Mouse (Mus musculus) brain, embryonic 14.5 days (tissue): ENCODE measurements at regions not wholly inside any gene's neighbourhood (a gene's known extent, or its start where the extent isn't known, plus 50 kb on each side); places are given as distances from the start of the nearest gene placed in this dataset.

Experiments used
- DNase-seq: peaks from one replicate; pipeline ENCODE4 v3.0.0-alpha.2; 2011; ENCODE audit warnings: low read depth
- CTCF ChIP-seq: fragments of 200-500 bp; IDR thresholded peaks from 2 replicates; pipeline ENCODE4 v1.5.1; 2012; ENCODE audit warnings: inconsistent platforms, mild to moderate bottlenecking, moderate library complexity, borderline replicate concordance; ENCODE audit not compliant: insufficient read depth, insufficient read length; ENCODE audit errors: extremely low read depth
- POLR2A ChIP-seq: fragments of 200-500 bp; IDR thresholded peaks from 2 replicates; pipeline ENCODE4 v1.6.1; 2012; ENCODE audit warnings: mild to moderate bottlenecking, inconsistent platforms, borderline replicate concordance; ENCODE audit not compliant: poor library complexity, insufficient read depth, insufficient read length, severe bottlenecking; ENCODE audit errors: extremely low read depth

DNA sequence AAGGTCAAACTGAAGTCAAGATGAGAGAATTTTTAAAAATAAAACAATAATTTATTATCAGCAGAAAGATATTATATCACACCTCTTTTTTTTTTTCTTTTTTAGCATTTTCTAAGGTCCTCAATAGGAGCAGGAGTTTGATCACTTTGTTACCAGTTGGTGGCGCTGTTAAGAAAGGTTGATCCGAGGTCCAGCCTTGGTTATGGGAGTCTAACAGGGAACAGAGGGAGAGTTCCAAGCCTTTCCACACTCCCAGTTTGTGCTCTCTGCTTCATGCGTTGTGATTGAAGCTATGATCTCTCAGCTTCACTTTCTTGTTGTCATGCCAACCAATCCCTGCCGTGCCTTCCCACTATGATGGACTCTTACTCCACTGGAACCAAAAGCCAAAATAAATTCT is 83.8 kb downstream of the Fam174a start:
- TF ChIP-seq CTCF (0 out of 2 replicates have a peak, but pooled peaks have one; percentile 10), POLR2A (no peak)
- DNase-seq, result peak; percentile 59

GRCm38 (mm10) chr1:95399764-95400163 is 86.3 kb downstream of the Fam174a start:
- no peak for TF ChIP-seq CTCF
- TF ChIP-seq POLR2A, result no peak
- no peak for DNase-seq

DNA sequence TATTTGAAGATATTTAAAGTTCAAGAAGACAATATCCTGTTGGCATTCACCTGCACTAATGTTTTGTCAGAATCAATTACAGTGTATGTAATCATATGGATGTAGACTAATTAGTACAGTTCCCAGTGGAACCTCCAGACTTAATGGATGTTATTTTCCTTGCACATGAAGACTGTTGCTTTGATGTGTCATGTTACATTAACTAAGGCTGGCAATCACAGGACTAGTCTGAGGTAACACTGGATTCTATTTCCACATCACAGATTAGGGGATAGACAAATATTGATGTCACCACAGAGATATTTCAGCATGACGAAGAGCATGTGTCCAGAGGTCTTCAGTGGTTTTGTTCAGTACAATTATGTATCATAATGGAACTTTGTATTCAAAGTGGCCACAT is 108.8 kb downstream of the Fam174a start:
- peak; percentile 31 for DNase-seq
- TF ChIP-seq POLR2A (no peak), CTCF (no peak)

- TF ChIP-seq CTCF, result no peak
- no peak for TF ChIP-seq POLR2A
- no peak for DNase-seq
Observed at GRCm38 (mm10) chr1:95425420-95425819, 112.0 kb downstream of the Fam174a start.

GRCm38 (mm10) chr1:95437155-95437554 is 123.7 kb downstream of the Fam174a start:
- no peak for DNase-seq
- TF ChIP-seq CTCF (no peak), POLR2A (no peak)

DNA sequence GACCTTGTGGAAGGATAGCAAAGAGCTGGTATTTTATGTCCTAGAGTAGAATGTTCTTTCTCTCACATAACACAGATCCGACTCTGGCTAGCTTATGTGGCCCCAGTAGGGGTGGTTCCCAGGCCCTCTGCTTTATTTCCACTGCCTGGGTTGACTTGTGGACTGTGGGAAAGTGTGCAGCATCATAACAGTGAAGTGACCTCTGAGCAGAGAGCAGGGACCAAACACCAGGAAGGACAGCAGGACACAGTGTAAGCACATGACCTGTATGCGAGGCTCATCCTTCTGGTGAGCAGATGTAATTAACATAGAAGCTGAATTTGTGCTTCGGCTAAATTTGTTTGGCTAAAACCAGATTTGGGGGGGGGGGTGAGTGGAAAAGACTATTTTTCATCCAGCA is 132.1 kb downstream of the Fam174a start:
- no peak for DNase-seq
- TF ChIP-seq POLR2A (no peak), CTCF (no peak)

DNA sequence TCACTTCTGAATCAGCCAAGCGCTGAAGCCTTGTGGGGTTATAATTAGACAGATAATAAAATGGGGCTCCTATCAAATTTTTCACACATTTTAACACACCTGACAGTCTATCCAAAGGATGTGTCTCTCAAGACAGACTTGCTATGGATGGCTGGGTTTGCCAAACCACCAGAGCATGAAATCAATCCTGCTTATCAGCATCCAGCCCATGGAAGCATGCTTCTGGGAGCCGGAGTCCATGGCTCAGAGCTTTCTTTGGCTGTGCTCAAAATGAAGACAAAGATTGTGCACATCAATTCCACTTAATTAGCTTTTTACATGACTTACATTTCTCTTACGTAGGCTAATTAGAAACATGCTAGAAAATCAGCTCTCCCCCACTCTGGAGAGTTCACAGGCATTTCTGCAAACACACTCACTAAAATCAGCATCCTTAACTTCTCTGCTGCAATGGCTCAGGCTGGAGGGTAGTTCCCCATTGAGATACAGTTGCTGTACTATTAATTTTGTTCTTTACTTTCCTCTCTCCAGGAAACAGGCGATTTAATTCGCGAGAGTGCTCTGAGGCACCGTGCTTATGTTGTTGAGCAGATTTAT is 135.6 kb downstream of the Fam174a start:
- no peak for TF ChIP-seq POLR2A
- no peak for TF ChIP-seq CTCF
- DNase-seq, result peak; percentile 53

- no peak for DNase-seq
- TF ChIP-seq CTCF (no peak), POLR2A (no peak)
Observed at GRCm38 (mm10) chr1:95450920-95451332, 137.5 kb downstream of the Fam174a start.

- DNase-seq, result peak; percentile 76
Observed at GRCm38 (mm10) chr1:95451755-95452154, 138.3 kb downstream of the Fam174a start.

GRCm38 (mm10) chr1:95454246-95454645 is 140.8 kb downstream of the Fam174a start:
- no peak for DNase-seq
- TF ChIP-seq POLR2A, result no peak
- TF ChIP-seq CTCF, result no peak

GRCm38 (mm10) chr1:95459355-95459754 is 145.9 kb downstream of the Fam174a start:
- TF ChIP-seq POLR2A, result no peak
- TF ChIP-seq CTCF, result no peak
- no peak for DNase-seq

- TF ChIP-seq POLR2A, result no peak
- TF ChIP-seq CTCF, result no peak
- DNase-seq, result no peak
Observed at GRCm38 (mm10) chr1:95468095-95468494, 154.7 kb downstream of the Fam174a start.
